Mouse (Mus musculus) adrenal gland, adult 2 months (tissue): ENCODE measurements at regions not wholly inside any gene's neighbourhood (a gene's known extent, or its start where the extent isn't known, plus 50 kb on each side); places are given as distances from the start of the nearest gene placed in this dataset.

ENCODE experiments used
- DNase-seq: peaks from one replicate; pipeline ENCODE4 v3.0.0; 2021

- no peak for DNase-seq
Observed at GRCm38 (mm10) chr3:42593792-42594433, 851.5 kb downstream of the D3Ertd751e start.

GRCm38 (mm10) chr3:42596686-42597085 lies 854.3 kb downstream of the D3Ertd751e start:
- no peak for DNase-seq
